Mouse (Mus musculus): ENCODE data around the gene Lcp2.

Lcp2 gene

DNA sequence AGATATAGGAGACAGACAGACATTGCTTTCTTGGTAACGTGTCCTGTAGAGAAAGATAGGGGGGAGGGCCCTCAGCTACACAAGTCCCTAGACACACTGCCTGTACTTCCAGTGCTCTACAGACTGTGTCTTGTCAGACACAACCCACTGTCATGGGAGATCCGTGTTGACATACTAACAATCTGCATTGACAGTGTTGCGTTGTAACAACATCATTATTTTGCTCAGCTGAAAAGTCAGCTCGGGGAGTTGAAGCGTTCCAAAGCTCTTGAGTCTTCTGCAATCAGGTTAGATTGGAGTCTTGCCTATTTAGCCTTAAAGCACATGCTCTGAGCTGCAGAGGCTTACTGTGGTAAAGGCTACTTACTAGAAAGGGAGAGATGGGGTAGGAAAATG, 820 bp downstream of the Lcp2 start:
- DNase-seq (ENCODE audit: low spot score in 2 of 2) = no peak

DNA sequence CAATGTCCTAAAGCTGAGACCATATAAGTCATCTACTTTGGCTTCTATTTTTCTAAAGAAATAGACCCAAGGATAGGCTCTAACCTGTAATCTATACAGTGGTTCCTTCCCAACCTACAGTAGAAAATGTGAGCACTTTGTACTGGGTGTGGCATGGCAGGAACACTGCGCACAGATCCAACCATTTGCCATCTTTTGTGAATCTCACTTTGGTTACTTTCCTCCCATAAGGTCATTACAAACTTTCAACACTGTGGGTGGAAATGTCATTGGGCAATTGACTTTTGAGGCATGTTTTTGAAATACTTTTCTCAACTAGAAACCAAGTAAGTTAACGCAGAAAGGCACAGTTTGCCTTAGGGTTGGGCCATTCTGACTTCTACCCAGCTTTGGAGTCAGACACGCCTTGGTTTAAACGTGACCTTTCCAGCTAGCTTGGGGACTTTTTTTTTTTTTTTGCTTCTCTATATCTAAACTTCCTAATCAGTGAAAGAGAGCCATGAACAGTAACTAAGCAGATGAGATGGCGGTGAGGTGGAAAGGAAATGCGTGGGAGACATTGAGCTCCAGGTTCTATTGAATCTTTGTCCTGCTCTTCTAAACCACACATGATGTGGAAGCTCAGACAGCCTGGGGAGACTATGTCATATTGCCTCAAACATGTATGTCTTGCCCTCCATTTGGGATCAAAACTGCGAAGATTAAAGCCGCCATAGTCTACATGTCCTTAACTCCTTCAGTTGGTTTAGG, 1.8 kb downstream of the Lcp2 start:
- no peak for DNase-seq (ENCODE audit: low spot score in 2 of 2)

DNA sequence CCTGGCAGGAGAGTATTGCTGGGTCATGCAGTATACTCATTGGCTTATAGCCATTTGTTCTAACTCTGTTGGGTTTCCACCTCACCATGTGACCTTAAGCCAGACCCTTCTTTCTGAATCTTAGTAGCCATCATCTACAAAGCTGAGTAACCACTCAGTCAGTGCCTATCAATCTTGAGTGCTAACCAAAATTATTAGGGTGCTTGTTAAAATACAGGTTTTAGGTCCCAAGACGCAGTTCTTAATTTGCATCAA, 2.3 kb downstream of the Lcp2 start:
- DNase-seq (ENCODE audit: low spot score in 2 of 2) = no peak

DNA sequence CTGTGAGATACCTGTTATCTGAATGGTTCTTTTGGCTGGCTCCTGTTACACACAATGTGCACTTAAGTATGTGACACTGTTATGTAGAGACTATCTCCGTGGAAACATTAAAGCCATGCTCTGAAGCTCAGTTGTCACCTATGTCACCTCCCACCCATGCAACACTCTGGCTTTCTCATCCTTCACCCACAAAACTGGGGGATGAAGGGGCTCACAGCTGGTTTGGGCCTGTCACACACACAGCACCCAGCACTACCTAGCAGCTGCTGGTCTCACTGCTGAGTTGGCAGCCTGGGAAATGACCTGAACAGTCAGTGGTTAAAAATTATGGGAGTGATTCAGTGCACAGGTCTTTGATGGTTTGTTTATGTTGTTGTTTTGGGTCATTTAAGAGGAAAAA, 3.3 kb downstream of the Lcp2 start:
- peak in 1 of 2 experiments; percentile 39 for DNase-seq (ENCODE audit: low spot score in 2 of 2)

DNA sequence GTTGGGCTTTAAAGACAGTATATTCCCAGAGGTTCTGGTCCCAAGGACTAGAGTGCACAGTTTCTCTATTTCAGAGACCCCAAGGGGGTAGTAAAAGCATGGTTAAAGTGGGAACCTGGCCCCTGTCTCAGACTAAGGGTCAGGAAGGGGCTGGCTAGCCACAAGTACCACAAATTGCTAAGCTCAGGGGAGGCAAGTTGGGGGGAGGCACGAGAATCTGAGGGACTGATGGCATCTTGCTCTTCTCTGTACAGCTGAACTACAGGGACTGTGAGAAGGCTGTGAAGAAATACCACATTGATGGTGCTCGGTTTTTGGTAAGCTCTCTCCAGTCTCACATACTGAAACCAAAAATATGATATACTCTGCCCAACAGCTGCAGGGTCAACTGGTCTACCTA, 3.9 kb downstream of the Lcp2 start:
- no peak for DNase-seq (ENCODE audit: low spot score in 2 of 2)

DNA sequence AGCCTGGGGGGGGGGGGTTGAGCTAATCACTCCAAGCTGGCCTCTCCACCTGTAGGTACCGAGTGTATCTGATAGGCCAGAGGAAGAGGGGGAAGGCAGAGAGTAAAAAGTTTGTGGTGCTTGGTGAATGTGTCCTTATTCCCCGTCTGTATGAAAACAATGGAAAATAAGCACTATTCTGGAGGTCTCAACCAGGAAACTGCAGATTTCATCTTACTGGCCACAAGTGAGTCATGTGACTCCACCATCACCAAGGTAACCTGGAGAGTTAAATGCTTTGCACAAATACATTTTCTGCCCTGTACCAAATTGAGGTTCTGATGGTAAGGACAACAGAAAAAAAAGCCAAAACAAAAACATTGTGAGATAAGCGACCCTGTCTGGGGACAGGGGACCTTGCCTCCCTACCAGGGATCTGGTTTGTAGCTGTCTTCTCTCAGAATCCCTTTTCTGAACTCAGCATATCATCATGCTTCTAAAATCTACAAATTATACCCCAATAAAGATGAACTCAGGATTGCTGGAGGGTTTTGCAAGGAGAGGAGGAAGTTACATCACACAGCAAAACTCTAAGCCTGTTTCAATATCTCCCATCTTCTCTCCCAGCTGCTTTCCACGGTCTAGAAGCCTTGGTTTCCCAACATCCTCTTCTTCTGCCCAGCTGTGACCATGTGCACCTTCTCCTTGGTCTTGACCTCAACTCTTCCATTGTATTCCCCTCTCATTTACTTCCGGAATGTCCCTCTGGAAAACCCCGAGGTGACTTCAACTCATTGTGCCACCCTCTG, 6.5 kb downstream of the Lcp2 start:
- DNase-seq (ENCODE audit: low spot score in 2 of 2) = no peak

DNA sequence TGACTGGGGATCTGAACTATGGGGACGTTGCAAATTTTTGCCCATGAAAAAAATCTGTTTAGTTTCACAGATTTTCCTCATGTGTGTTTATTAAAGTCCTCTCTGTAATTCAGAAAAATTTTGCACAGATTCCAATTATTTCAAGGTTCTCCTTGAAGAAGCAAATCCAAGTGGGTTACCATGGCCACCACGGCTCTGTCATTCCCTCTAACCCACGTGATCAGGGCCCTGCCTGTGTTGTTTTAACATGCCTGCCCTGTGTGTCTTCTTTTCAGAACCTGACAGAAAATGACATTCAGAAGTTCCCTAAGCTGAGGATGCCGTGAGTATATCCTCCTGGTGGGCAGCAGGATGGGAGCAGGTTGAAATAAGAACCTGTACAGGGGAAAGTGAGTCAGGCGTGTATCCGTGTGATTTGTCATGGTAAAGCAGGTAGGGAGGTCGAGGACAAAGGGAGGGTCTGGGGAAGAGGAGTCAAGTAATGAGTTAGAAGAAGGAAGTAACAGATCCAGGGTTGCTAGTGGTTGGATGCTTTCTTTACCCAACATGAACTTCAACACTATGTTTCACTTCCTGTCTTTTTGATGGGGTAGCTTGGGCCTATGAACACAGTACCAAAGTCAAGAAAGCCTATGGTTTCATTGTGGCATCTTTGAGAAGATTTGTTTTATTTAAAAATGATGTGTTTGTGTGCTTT, 7.5 kb downstream of the Lcp2 start:
- DNase-seq (ENCODE audit: low spot score in 2 of 2) = no peak

DNA sequence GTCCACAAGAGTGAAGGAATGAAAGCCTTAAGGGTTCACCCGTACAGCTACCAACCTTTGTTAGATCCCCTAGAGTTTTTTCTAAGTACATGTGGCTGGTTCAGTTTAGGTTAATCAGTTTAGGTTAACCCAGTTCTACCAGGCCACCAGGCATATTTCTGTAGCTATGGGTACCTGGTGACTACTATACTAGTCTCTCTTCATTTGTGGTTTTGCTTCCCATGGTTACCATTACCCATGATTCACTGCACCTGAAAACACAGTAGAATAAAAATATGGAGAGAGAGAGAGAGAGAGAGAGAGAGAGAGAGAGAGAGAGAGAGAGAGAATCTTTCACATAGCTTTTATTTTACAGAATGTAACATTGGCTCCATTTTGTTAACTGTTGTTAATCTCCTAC, 10.0 kb downstream of the Lcp2 start:
- DNase-seq (ENCODE audit: low spot score in 2 of 2) = no peak

DNA sequence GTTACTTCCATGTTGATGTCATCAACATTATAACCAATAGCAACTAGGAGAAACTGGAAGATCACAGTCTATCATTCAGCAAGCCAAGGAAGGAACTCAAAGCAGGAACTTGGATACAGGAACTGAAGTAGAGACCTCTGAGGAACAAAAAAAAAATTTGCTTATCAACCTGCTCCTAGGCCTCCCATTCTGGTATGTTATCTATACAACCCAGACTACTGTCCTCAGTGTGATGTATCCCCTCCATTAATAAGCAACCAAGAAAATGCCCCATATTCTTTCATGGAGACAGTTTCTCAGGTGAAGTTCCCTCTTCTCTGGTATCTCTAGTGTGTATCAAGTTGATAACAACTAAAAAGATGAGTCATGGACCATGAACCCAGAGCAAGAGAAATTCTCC, 11.6 kb downstream of the Lcp2 start:
- no peak for DNase-seq (ENCODE audit: low spot score in 2 of 2)

DNA sequence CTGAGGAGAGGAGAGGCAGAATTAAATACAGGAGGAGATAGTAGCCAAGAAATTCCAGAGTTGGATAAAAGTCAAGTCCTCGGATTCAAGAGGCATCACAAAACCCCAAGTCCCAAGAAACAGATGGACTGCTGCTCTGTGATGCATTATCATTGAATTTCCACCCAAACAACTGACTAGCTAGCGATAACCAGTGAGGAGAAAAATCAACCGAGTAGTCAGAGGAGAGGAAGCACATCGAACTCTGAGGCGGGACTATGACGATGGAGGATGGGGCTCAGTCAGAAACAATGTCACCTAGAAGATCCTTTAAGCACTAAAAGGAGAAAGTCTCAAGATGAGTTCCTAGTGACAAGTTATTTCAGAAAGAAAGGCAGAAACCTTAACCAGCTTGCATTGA, 12.2 kb downstream of the Lcp2 start:
- DNase-seq (ENCODE audit: low spot score in 2 of 2) = no peak

DNA sequence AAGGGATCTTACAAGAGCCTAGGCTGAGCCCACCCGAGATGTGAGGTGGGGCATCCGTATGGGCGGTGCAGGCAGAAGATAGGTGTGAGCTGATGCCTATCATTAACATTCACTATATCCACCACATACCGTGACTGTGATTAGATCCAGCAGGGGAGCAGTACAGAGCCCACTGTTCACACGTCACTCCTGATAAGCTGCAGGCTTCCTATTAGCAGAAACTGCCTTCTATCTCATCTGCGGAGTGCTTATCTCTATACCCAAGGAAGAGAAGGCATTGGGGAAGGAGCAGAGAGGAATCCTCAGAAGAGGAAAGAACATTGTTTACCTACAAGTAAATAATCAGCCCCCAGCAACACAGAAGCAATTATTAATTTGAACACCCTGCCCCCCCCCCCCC, 15.0 kb downstream of the Lcp2 start:
- no peak for DNase-seq (ENCODE audit: low spot score in 2 of 2)

DNA sequence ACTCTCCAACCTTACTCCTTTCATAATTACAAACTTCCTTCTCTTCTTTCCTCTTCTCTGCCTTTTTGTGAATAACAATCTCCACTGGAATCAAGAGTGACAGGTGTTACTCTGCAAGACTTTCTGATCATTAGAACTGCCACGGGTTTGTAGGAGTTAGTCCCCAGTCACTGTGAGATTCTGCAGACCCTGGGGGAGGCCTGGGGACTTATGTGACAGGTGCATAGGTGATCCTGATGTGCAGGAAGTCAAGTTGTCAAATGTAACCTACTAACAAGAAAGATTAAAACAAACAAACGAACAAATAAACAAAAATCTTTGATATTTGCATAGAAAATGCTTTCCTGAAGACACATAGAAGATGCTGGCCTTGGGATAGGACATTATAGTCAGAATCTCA, 16.5 kb downstream of the Lcp2 start:
- DNase-seq (ENCODE audit: low spot score in 2 of 2) = no peak

DNA sequence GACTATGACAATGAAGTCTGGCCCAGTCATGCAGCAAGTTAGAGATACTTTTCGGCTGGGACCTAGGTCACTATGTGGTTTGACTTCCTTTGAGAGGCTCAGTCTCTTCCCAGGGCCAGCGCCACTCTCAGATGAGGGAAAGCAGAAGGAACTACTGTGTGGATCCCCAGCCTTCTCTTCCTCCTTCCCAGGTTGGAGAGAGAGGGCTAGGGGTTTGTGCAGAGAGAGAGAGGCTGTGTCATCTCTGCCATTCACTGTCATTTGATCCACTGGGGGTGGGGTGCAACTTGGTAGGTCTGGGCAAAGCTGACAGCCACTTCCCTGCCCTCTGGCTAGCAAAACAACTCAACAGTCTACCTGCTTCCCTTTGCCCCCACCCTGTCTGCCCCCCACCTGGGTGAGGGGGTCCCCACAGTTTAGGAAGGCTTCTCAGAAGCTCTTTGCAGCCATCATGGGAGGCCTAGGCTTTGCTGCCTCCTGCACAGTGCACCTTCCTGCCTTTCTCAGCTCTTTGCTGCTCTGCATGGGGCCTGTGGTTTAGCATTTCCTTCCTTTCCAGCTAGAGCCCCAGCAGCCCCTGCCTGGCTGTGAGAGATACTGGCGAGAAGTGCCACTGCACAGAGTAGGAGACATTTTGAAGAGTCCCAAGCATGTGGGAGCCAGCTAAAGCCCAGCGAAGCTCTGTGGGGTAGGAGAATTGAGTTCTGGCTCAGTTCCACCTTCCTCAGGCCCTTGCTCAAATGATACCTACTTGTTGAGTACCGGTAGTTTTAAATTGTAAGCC, 17.2 kb downstream of the Lcp2 start:
- DNase-seq (ENCODE audit: low spot score in 2 of 2) = peak; percentile 79 to 84

DNA sequence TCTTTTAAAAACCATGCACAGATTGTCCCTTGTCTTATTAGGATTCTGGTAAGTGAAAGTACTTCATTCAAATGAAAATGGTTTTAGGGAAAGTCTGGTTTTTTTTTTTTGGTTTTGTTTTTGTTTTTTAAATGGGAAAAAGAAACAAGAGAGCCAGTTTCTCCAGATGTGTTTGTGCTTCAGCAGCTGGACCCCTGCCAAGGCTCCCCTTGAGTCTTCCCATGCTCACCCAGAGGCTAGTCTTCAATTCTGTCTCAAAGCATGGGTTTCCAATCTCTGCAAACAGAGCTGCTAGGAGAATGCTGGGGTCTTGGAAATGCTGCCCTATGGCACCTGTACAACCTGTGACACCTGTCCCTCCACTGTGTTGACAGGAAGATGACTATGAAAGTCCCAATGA, 23.9 kb downstream of the Lcp2 start:
- DNase-seq (ENCODE audit: low spot score in 2 of 2) = no peak

DNA sequence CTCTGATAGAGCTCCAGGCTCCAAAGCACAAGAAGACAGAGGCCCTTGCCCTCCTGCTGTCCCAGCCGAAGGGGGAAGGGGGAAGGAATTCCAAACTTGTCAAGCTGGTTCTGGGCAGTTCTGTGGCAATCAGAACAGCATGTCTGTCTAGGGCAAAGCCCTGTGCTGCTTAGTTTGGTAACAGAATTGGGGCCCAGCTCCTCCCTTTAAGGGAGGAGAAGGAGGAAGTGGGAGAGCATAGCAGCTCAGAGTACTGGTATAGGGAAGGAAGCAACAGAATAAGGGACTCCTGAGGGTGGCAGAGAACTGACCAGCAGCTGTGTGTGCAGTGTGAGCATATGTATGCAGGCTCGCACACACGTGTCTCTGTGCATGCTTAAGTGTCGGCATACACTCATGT, 25.6 kb downstream of the Lcp2 start:
- no peak for DNase-seq (ENCODE audit: low spot score in 2 of 2)

DNA sequence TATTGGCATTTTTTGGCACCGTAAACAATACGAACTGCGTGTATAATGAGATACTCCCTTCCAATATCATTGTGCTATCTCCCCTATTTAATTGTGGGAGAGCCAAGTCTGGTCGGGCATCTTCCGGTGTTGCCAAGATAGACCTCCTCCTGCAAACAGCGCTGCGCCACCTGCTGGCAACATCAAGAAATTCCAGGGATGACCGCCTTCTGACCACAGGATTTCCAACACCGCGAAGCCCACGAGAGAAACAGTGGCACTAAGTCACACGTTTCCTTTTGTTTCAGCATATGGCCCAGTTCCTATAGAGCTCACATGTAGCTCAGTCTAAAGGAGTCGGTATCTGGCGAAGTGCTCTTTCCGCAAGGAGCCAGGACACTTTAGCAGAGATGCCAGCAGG, 27.1 kb downstream of the Lcp2 start:
- peak in 1 of 2 experiments; percentile 64 for DNase-seq (ENCODE audit: low spot score in 2 of 2)

DNA sequence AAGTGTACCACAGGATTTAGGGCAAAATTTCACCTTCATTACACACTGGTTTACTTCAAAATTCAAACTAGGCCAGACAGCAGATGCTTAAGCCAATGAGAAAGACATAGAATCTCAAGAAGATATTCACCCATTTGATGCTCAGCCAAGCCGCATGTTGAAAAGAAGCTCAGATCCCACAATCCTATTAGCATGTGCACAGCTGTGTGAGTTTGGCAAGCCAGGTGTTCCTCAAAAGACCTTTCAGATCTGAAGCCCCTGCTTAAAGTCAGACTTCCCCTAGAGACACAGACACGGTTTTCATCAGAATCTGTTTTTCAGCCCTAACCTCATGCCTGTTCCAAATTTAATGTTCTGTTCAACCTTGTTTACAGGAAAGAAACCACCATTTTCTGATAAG, 31.1 kb downstream of the Lcp2 start:
- DNase-seq (ENCODE audit: low spot score in 2 of 2) = peak; percentile 64 to 76

DNA sequence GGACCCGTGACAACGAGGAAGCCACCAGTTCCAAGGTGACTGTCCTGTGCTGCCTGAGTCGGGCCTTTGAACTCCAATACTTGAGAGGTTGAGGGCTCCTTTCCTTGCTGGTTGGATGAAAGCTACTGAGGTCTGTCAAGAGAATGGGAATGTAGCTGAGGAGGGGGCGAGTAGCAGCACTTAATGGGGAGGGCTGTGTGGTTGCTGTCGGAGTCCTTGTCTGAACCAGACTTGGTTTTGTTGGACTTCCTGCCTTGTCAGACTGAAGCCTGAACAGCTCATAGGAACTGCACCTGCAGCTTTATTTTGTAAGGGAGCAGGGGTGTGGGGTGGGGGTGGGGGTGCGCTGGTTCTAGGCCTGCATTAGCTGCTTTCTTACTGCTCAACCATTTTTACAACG, 31.9 kb downstream of the Lcp2 start:
- DNase-seq (ENCODE audit: low spot score in 2 of 2) = peak; percentile 53 to 64

DNA sequence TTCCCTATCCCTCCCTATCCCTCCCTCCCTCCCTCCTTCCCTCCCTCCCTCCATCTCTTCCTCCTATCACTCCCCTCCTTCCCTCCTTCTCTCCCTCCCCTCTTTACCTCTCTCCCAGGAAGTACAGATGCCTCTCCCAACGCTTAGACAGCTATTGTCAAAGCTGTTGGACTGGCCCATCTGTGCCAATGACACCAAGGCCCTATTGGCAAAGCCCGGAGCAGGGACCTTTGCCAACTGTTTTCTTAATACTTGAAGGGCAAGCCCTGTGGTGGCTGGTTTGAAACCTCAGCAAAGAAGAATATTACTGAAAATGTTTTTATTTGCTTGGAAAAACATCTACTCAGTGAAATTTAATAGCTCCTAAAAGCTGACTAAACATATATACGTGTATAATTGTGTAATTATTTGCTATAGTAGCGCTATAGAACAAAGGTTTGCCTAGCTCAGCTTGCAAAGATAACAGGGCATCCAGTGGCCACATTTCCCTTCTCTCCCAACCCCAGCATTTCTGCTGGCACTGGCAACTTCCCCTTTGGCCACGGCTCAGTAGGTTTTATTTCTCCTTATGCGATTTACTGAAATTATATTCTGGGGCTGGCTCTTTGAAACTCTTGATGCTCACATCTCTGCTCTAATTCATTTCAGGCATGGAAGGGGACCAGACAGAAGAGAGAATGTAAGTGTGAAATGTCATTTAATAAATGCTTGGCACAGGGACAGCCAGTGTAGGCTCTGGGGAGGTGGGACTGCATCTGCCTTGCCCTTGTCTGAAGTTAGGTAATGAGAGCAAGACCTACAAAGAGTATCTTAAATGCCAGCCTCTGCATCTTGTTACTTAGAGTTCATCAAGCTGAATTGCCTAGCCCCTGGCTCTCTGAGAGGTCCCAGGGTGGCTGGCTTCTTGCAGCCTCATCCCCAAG, 33.1 kb downstream of the Lcp2 start:
- DNase-seq (ENCODE audit: low spot score in 2 of 2) = no peak

DNA sequence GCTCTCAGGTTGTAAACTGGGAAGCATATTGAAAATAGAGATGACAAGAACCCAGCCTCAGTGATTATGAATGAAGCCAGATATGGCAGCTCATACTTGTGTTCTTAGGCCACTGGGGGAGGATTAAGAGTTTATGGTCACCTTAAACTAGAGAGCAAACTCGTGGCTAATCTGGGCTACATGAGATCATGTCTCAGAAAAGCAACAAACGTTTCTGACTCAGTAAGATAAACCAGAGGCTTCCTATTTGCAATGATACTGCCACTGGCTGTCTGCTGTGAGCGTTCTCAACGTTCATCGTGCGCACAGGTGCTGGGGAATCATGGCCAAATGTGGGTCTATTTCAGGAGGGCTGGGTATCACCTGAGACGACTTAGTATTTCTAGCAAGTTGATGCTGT, 37.1 kb downstream of the Lcp2 start:
- DNase-seq (ENCODE audit: low spot score in 2 of 2) = no peak

DNA sequence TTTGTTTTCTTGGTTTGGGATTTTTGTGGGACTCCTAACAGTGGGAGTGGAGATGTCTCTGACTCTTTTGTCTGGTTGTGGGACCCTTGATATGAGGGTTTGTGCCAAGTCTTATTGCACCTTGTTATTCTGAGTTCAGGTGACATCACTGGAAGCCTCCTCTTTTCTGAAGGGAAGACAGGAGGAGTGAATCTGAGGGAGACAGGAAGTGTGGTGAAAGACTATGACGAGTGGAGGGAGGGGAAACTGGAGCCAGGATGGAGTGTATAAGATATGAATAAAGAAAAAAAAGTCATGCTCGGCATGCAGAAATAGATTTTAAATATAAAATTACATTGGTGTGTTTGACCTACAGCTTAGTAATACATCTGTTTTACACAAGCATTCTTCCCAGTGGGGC, 37.9 kb downstream of the Lcp2 start:
- no peak for DNase-seq (ENCODE audit: low spot score in 2 of 2)

All from thymus, postnatal 10 days (tissue).